Mouse (Mus musculus): ENCODE measurements at regions not wholly inside any gene's neighbourhood (a gene's known extent, or its start where the extent isn't known, plus 50 kb on each side); places are given as distances from the start of the nearest gene placed in this dataset.

DNA sequence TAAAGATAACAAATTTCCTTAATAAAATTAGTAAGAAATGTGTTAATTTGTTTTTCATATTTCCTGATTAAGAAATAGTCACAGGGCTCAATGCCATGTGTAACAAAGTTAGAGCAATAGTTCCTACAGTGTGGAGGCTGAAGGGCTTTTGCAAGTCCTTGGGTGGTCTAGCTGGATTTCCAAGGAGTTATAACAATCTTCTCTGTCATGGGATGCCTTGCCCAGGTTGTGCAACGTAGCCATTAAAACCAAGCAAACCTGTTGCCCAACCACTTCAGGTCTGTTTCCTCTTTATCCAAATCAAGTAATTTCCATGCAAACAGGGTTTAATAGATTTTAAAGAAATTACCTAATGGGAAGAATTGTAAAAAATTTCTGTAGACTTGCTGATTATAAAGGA lies 59.8 kb upstream of the Ptpn12 start:
- TF ChIP-seq POLR2A (IDR thresholded peaks at IDR 0.05; ENCODE audit: low read depth, low read length) (no peak), POLR2AphosphoS2 (IDR thresholded peaks at IDR 0.05; ENCODE audit: low read depth, low read length) (no peak), HCFC1 (IDR thresholded peaks at IDR 0.05; ENCODE audit: low read depth, low read length) (no peak), CTCF (conservative IDR thresholded peaks at IDR 0.05 in 1 of 2, IDR thresholded peaks at IDR 0.05 in 1 of 2; ENCODE audit: low read depth in 2 of 2, low read length in 2 of 2) (no peak), USF1 (IDR thresholded peaks at IDR 0.05; ENCODE audit: low read depth, low read length) (no peak), PAX5 (IDR thresholded peaks at IDR 0.05; ENCODE audit: low read length) (no peak), ELF1 (IDR thresholded peaks at IDR 0.05; ENCODE audit: low read depth, low read length) (no peak), SMC3 (IDR thresholded peaks at IDR 0.05; ENCODE audit: low read depth, low read length) (no peak), UBTF (IDR thresholded peaks at IDR 0.05; ENCODE audit: low read depth, low read length) (no peak), USF2 (conservative IDR thresholded peaks at IDR 0.05; ENCODE audit: low read depth, low read length) (no peak)

All from CH12.LX (cell line).